Mouse (Mus musculus) heart, embryonic 15.5 days (tissue): ENCODE measurements around the gene Dll4. TPM values are rescaled to one million over a fixed set of nuclear protein-coding genes. Genes with fewer than 3 reads are reported as not detected.

Experiments used
- ATAC-seq: fragments of 200-750 bp; cut with Nextera tagmentation; replicated peaks from 2 replicates; pipeline ENCODE4 v1.8.0; 2017; ENCODE audit warnings: low read depth, moderate TSS enrichment; ENCODE audit not compliant: insufficient number of reproducible peaks, insufficient read depth, low FRiP score
- H3K27ac ChIP-seq: fragments of 300-500 bp; sonication (generic); 2 replicates; pipeline ENCODE4 v1.5.1; 2015; ENCODE audit warnings: mild to moderate bottlenecking, inconsistent platforms
- H3K27me3 ChIP-seq: fragments of 300-500 bp; sonication (generic); 2 replicates; pipeline ENCODE4 v1.6.1; 2015; ENCODE audit warnings: inconsistent platforms
- H3K36me3 ChIP-seq: fragments of 300-500 bp; sonication (generic); 2 replicates; pipeline ENCODE4 v1.6.1; 2015; ENCODE audit warnings: mild to moderate bottlenecking, inconsistent platforms
- H3K4me1 ChIP-seq: fragments of 300-500 bp; sonication (generic); replicated peaks from 2 replicates; pipeline ENCODE4 v1.6.1; 2015; ENCODE audit warnings: inconsistent platforms
- H3K4me2 ChIP-seq: fragments of 300-500 bp; sonication (generic); 2 replicates; pipeline ENCODE4 v1.6.1; 2015; ENCODE audit warnings: inconsistent platforms, mild to moderate bottlenecking, moderate library complexity
- H3K4me3 ChIP-seq: fragments of 300-500 bp; sonication (generic); 2 replicates; pipeline ENCODE4 v1.5.1; 2015; ENCODE audit warnings: mild to moderate bottlenecking, inconsistent platforms
- H3K9ac ChIP-seq: fragments of 300-500 bp; sonication (generic); 2 replicates; pipeline ENCODE4 v1.6.1; 2015; ENCODE audit warnings: mild to moderate bottlenecking, inconsistent platforms
- H3K9me3 ChIP-seq: fragments of 300-500 bp; sonication (generic); replicated peaks from 2 replicates; pipeline ENCODE4 v1.6.1; 2016; ENCODE audit warnings: inconsistent platforms
- WGBS: fragments of 180-500 bp; shearing (Covaris S2); methylation state at CpG from one replicate; pipeline ENCODE4 v1.1.7; 2015; ENCODE audit warnings: mixed read lengths; 5-methylcytosine and 5-hydroxymethylcytosine counted together
- polyA plus RNA-seq: library from polyadenylated mRNA; unstranded; fragments of >200 nt; fragmentation: Nextera tagmentation; extraction: Ambion mirVana; gene quantifications from 2 replicates; pipeline ENCODE4 v1.2.1, GENCODE M21; 2015

Gene Dll4
- polyA plus RNA-seq, 1 experiment from 2014 or later, result 9.2 TPM

DNA sequence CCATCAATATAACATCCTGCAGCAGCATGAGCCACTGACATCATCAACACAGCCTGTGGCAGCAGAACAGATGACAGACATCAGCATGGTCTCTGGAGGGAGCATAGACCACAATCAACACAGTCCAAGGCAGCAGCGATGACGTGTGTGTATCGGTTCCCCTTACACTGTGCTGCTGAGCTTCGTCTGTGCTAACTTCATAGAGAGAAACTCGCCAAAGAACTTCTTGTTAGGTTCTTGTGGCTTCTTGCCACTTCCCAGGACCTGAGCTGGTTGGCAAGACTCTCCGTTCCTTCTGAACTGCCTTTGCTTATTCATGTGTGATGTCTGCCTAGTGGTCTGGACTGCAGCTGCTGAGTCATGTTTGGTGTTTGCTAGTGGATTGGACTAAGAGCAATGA, 32.7 kb downstream of the Dll4 start:
- Histone ChIP-seq H3K4me2 (no peak overlapping the region), H3K27me3 (no peaks in the 10 kb centered on the region), H3K36me3 (no peaks in the 10 kb centered on the region), H3K4me3 (no peak overlapping the region), H3K4me1 (no peaks in the 10 kb centered on the region), H3K9ac (no peak overlapping the region), H3K27ac (no peak overlapping the region), H3K9me3 (no peaks in the 10 kb centered on the region; the same call in 1 of the 2 replicates)
- ATAC-seq, result no peak
- WGBS, result 77% methylated on average over 6 of the region's 6 CpGs

DNA sequence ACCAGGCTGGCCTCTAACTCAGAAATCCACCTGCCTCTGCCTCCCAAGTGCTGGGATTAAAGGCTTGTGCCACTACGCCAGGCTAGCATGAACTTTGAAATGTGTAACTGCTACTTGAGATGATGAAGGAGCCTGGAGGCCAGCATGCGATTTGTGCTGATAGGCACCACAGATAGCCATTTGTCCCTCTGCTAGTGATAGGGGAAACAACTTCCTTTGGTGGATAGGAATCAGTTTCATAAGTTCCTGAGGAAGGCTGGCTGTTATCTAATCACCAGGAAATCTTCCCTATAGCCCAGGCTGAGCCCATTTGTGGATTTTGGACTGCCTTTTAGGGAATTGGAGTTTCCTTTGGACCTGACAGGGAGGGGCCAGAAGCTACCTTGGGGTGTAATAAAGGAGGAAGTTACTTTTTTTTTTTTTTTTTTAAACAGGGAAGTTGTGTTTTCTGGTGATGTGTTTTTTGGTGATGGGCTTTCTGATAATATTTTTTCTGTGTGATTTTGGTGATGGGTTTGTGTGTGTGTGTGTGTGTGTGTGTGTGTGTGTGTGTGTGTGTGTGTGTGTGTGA, 34.2 kb downstream of the Dll4 start:
- Histone ChIP-seq H3K4me2 (no peak overlapping the region), H3K9ac (no peak overlapping the region), H3K9me3 (no peaks in the 10 kb centered on the region; the same call in 1 of the 2 replicates), H3K36me3 (no peaks in the 10 kb centered on the region), H3K4me1 (no peaks in the 10 kb centered on the region), H3K27me3 (no peaks in the 10 kb centered on the region), H3K27ac (no peak overlapping the region), H3K4me3 (no peak overlapping the region)
- 55% methylated on average over 2 of the region's 2 CpGs for WGBS
- no peak for ATAC-seq

DNA sequence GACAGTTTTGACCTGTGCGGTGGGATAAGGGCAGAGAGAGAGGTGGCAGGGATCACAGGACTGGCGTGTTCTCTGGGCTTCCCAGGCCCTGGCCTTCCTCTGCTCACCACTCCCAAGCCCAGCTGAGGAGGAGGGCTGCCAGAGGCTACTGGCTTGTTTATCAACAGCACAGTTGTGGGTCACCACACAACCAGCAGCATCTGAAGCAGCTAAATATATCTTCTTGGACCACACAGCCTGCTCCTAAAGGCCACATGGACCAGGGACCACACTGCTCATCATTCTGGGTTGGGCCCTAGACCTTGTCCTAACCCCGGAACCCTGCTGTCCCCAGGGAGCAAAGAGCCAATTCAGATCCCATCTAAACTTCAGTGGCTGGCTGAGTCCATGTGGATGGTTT, 39.4 kb downstream of the Dll4 start:
- no peak for ATAC-seq

DNA sequence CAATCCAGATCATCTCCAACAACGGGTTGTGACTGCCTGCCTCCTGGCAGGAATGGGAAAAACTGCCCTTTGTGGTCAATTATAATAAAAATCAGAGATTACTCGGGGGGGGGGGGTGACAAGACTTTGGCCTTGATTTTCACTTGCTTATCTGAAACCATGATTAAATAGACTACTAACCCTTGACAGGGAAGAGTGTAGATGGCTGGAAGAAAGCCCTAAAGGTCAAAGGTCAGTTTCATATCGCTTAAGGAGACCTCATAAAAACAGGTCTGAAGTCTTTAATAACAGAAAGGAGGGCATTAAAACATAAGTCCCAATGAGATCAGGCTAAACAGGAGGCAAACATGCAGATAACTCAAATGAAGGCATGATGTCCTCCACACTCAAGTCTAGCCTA, 41.8 kb downstream of the Dll4 start:
- H3K9ac ChIP-seq, result no peak overlapping the region
- no peaks in the 10 kb centered on the region for H3K27me3 ChIP-seq
- 73% methylated on average over 3 of the region's 3 CpGs for WGBS
- no peak overlapping the region for H3K4me3 ChIP-seq
- no peaks in the 10 kb centered on the region for H3K9me3 ChIP-seq
- no peak for ATAC-seq
- H3K36me3 ChIP-seq, result peaks cover 20% of the 10 kb centered on the region; the same call in 1 of the 2 replicates
- H3K4me2 ChIP-seq, result no peak overlapping the region
- H3K4me1 ChIP-seq, result no peaks in the 10 kb centered on the region
- H3K27ac ChIP-seq, result no peak overlapping the region

More for the DNA sequence above, 39.4 kb downstream of the Dll4 start:
- Histone ChIP-seq H3K4me1 (no peaks in the 10 kb centered on the region), H3K27me3 (no peaks in the 10 kb centered on the region), H3K9me3 (no peaks in the 10 kb centered on the region; the same call in 1 of the 2 replicates), H3K4me2 (no peak overlapping the region), H3K36me3 (0 out of 2 replicates have a peak, but pooled peaks cover 5% of the 10 kb centered on the region), H3K4me3 (no peak overlapping the region), H3K9ac (no peak overlapping the region), H3K27ac (no peak overlapping the region)
- WGBS, result 82% methylated on average over 3 of the region's 3 CpGs

- no peaks in the 10 kb centered on the region for H3K9me3 ChIP-seq
- peaks cover 45% of the 10 kb centered on the region for H3K36me3 ChIP-seq
- no peaks in the 10 kb centered on the region for H3K4me1 ChIP-seq
- H3K27ac ChIP-seq, result no peak overlapping the region
- no peak for ATAC-seq
- WGBS, result 85% methylated on average over 10 of the region's 10 CpGs
- H3K4me3 ChIP-seq, result no peak overlapping the region
- H3K4me2 ChIP-seq, result no peak overlapping the region
- no peaks in the 10 kb centered on the region for H3K27me3 ChIP-seq
- H3K9ac ChIP-seq, result no peak overlapping the region
These were observed 44.5 kb downstream of the Dll4 start for GRCm38 (mm10) chr2:119370116-119370515.

- WGBS, result 60% methylated on average over 9 of the region's 9 CpGs
- Histone ChIP-seq H3K4me3 (no peak overlapping the region), H3K9ac (no peak overlapping the region), H3K27me3 (no peaks in the 10 kb centered on the region), H3K4me2 (no peak overlapping the region), H3K4me1 (no peaks in the 10 kb centered on the region), H3K36me3 (peaks cover 86% of the 10 kb centered on the region), H3K27ac (no peak overlapping the region), H3K9me3 (no peaks in the 10 kb centered on the region)
- no peak for ATAC-seq
These were observed 51.7 kb downstream of the Dll4 start for GRCm38 (mm10) chr2:119377286-119377685.

GRCm38 (mm10) chr2:119377826-119378225, 52.2 kb downstream of the Dll4 start:
- Histone ChIP-seq H3K9ac (no peak overlapping the region), H3K27me3 (no peaks in the 10 kb centered on the region), H3K36me3 (peaks cover 84% of the 10 kb centered on the region), H3K4me3 (no peak overlapping the region), H3K4me1 (no peaks in the 10 kb centered on the region), H3K4me2 (no peak overlapping the region), H3K9me3 (no peaks in the 10 kb centered on the region), H3K27ac (no peak overlapping the region)
- no peak for ATAC-seq
- 70% methylated on average over 3 of the region's 3 CpGs for WGBS

- Histone ChIP-seq H3K4me2 (no peak overlapping the region), H3K4me3 (no peak overlapping the region), H3K27ac (no peak overlapping the region), H3K36me3 (peaks cover 76% of the 10 kb centered on the region), H3K4me1 (no peaks in the 10 kb centered on the region), H3K9me3 (no peaks in the 10 kb centered on the region), H3K9ac (no peak overlapping the region), H3K27me3 (no peaks in the 10 kb centered on the region)
- WGBS, result 83% methylated on average over 3 of the region's 3 CpGs
- no peak for ATAC-seq
These were observed 53.9 kb downstream of the Dll4 start for GRCm38 (mm10) chr2:119379455-119379854.

Other genes with a start within 250 kb of the Dll4 start
- gene Rad51, start 213.0 kb upstream of the Dll4 start, polyA plus RNA-seq, result 21.8 and 28.0 TPM in 2 replicates
- 23.0 and 26.2 TPM in 2 replicates for gene Rmdn3, start 168.8 kb upstream of the Dll4 start, polyA plus RNA-seq
- gene Gchfr, start 158.0 kb upstream of the Dll4 start, polyA plus RNA-seq, result 4.5 and 5.9 TPM in 2 replicates
- 0.29 and 0.34 TPM in 2 replicates for gene Gm14137, start 151.3 kb upstream of the Dll4 start, polyA plus RNA-seq
- gene Zfyve19, start 117.2 kb upstream of the Dll4 start, polyA plus RNA-seq, result 29.7 and 36.3 TPM in 2 replicates
- 12.4 and 12.5 TPM in 2 replicates for gene Dnajc17, start 117.0 kb upstream of the Dll4 start, polyA plus RNA-seq
- gene Ppp1r14d, start 95.9 kb upstream of the Dll4 start, polyA plus RNA-seq, result not detected in 2 replicates
- 1.2 and 5.6 TPM in 2 replicates for gene Spint1, start 88.4 kb upstream of the Dll4 start, polyA plus RNA-seq
- 0.44 and 2.2 TPM in 2 replicates for gene Rhov, start 54.5 kb upstream of the Dll4 start, polyA plus RNA-seq
- 10.3 and 14.7 TPM in 2 replicates for gene Vps18, start 37.0 kb upstream of the Dll4 start, polyA plus RNA-seq
- gene Chac1, start 25.4 kb downstream of the Dll4 start, polyA plus RNA-seq, result 0.63 and 0.76 TPM in 2 replicates
- gene Ino80, start 151.9 kb downstream of the Dll4 start, polyA plus RNA-seq, result 2.5 and 2.7 TPM in 2 replicates
- gene Exd1, start 221.8 kb downstream of the Dll4 start, polyA plus RNA-seq, result 0.21 and 0.27 TPM in 2 replicates
- gene Chp1, start 221.9 kb downstream of the Dll4 start, polyA plus RNA-seq, result 47.2 and 50.3 TPM in 2 replicates